Mouse (Mus musculus) cerebellum, postnatal 4 days (tissue): ENCODE results near the gene Lor.
A peak's percentile ranks its signal among the peaks of the same experiment; 100 is the strongest.

Source experiments
- DNase-seq, 2 experiments: peaks; one replicate each; pipeline ENCODE4 v3.0.0; 2022; ENCODE audit warnings: low spot score in 2 of 2, mixed read lengths in 1 of 2

Lor gene

GRCm38 (mm10) chr3:92083042-92083441 is at the start of gene Lor:
Lor (minus strand) TSS chr3:92083142.
- DNase-seq = no peak

DNA sequence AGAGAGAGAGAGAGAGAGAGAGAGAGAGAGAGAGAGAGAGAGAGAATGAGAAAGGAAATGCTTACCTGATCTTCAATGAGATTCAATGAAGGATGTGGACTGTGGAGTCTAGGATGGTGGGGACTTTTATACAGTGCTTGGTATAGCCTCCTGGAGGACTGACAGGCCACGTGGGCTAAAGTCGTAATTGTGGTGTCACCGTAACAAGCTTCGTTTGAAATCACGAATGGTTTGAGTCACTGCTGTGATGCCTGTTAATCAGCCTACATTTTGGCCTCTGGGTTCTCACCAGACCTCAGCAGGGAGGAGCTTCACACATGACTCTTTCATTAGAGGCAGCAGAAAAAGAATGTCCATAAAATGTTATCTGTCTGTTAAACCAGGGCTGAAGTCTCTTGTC is 40.9 kb upstream of the Lor start, which contains the start of gene Prr9:
TSS of gene Prr9 (minus strand) at position 101 of the 400 bp plus-strand sequence.
- no peak for DNase-seq

- no peak for DNase-seq
Measured at GRCm38 (mm10) chr3:92120902-92121301, 38.0 kb upstream of the Lor start.

- no peak for DNase-seq
Measured at GRCm38 (mm10) chr3:92117930-92118329, 35.0 kb upstream of the Lor start.

DNA sequence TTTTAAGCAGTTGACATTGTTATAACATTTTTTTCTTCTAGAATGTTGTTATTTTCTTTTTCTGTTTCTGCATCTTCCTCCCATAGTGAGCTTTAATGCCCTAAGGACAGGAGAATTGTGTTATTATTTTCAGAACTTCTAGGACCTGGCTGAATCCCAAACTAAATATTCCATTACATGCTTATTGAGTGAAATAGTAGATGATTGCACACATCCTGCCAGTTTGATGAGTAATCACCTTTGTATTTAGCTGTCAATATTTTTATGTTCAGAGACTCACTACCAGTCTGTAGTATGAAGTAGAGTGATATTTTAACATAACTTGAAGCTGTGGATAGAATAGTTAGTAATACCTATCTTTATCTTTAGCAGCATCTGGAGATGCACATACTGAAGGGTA is 28.6 kb upstream of the Lor start:
- no peak for DNase-seq

DNA sequence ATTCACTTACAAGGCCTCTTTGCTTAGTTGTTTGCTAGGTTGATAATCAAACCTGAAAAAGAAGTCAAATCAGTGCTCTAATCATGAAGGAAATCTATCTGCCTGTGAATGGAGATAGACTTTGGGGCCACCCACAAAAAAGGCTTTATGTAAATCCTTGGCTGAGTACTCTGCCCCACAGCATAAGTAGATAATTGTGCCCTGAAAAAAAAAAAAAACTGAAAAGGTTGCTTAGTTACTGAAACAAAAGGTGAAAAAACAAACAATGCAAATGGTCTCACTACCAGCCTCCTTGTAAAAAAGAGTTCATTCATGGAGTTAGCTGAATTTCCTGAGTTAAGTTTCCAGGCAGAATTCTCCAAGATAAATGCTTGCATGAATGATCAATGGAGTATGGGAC is 27.8 kb upstream of the Lor start:
- no peak for DNase-seq

GRCm38 (mm10) chr3:92106582-92106981 is 23.6 kb upstream of the Lor start:
- no peak for DNase-seq

- DNase-seq = peak; percentile 21 to 34
Measured at GRCm38 (mm10) chr3:92081285-92081931, 1.5 kb downstream of the Lor start.

GRCm38 (mm10) chr3:92080462-92081284 is 2.3 kb downstream of the Lor start:
- DNase-seq = peak; percentile 49 to 56

DNA sequence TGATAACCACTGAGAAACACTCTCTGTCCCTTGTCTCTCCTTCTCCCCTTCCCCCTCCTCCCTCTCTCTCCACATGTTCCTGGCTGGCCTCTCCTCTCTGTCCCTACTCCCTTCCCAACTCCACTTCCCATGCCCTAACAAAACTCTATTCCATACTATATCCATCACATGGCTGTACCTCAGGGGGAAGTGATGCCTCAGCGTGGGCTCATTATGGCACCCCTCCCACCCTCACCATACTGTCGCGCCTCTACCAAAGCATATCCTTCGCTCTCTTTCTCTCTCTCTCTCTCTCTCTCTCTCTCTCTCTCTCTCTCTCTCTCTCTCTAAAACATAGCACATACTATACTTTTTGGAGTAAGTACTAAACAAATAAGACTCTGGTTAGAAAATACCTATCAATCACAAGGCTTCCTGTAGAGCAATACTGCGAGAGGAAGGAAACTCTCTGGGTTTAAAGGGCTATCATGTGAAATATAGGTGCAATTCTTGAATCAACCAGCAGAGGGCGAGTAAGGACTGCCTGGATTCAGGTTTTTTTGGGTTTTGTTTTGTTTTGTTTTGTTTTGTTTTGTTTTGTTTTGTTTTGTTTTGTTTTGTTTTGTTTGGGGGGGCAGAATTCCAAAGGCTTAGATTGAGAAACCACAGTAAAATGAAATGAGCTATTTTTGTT is 32.4 kb downstream of the Lor start:
- DNase-seq = peak in 1 of 2 experiments; percentile 3

- DNase-seq = no peak
Measured at GRCm38 (mm10) chr3:92033892-92034291, 49.0 kb downstream of the Lor start.

- DNase-seq = no peak
Measured at GRCm38 (mm10) chr3:92033203-92033602, 49.7 kb downstream of the Lor start.
